Mouse (Mus musculus): ENCODE measurements around the gene Acot7. TPM values are rescaled to one million over a fixed set of nuclear protein-coding genes. Genes with fewer than 3 reads are reported as not detected.

Acot7 gene
- polyA plus RNA-seq, 1 experiment = 118 TPM

GRCm38 (mm10) chr4:152281601-152282000 is 103.7 kb downstream of the Acot7 start:
- DNase-seq = no peak
- no peak for TF ChIP-seq CTCF (IDR thresholded peaks at IDR 0.05; ENCODE audit: insufficient read depth, low read length)
- TF ChIP-seq POLR2A (IDR thresholded peaks at IDR 0.05; ENCODE audit: borderline replicate concordance, extremely low read depth, low read depth, low read length) = no peak
- Histone ChIP-seq H3K4me3 (replicated peaks; ENCODE audit: extremely low read depth, low read depth, low read length) (no peak overlapping the region), H3K4me1 (ENCODE audit: control insufficient read depth, insufficient read depth, low read length) (peaks cover 3% of the 10 kb centered on the region; the same call in 1 of the 2 replicates)
- 64% methylated on average over 15 of the region's 15 CpGs for WGBS

- Histone ChIP-seq H3K4me1 (ENCODE audit: control insufficient read depth, insufficient read depth, low read length) (peaks cover 3% of the 10 kb centered on the region; the same call in 1 of the 2 replicates), H3K4me3 (replicated peaks; ENCODE audit: extremely low read depth, low read depth, low read length) (no peak overlapping the region)
- DNase-seq = no peak
- no peak for TF ChIP-seq POLR2A (IDR thresholded peaks at IDR 0.05; ENCODE audit: borderline replicate concordance, extremely low read depth, low read depth, low read length)
- no peak for TF ChIP-seq CTCF (IDR thresholded peaks at IDR 0.05; ENCODE audit: insufficient read depth, low read length)
- WGBS = 18% methylated on average over 34 of the region's 34 CpGs
These were observed 104.8 kb downstream of the Acot7 start for GRCm38 (mm10) chr4:152282721-152283120.

DNA sequence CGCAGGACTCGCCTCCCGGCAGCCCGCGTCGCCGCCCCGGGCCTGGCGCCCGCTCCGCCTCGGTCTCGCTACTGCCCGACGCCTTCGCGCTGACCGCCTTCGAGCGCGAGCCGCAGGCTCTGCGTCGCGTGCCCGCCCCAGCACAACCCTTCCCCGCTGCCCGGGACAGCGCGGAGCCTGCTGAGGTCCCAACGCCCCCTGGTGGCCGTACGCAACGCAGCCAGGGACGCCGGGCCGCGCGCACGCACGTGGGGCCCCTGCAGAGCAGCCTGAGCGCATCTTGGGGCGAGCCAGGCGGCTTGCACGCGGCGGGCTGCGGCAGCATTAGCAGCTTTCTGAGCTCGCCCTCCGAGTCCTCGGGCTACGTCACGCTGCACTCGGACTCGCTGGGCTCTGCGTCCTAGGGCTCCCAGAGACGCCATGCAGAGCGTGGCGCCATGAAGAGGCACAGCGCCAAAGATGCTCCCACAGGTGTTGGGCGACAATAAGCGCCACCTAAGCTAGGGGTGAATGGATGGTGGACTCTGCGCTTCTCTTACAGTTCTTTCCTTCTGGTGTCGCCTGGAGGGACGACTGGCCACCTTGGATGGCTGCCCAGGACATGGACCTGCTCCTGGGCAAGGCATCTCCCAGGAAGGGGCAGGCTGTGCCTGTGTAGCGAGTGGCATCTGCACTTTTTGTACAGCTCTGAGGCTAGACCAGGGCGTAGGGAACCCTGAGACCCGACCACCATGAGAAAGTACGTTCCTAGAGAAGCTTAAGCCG is 105.4 kb downstream of the Acot7 start:
- peak; percentile 74 for DNase-seq
- WGBS = 10% methylated on average over 70 of the region's 70 CpGs
- TF ChIP-seq POLR2A (IDR thresholded peaks at IDR 0.05; ENCODE audit: borderline replicate concordance, extremely low read depth, low read depth, low read length) (no peak), CTCF (IDR thresholded peaks at IDR 0.05; ENCODE audit: insufficient read depth, low read length) (peak; percentile 52; the same call in 1 of the 2 replicates)
- Histone ChIP-seq H3K4me3 (replicated peaks; ENCODE audit: extremely low read depth, low read depth, low read length) (no peak overlapping the region), H3K4me1 (ENCODE audit: control insufficient read depth, insufficient read depth, low read length) (peaks cover 3% of the 10 kb centered on the region; the same call in 1 of the 2 replicates)

DNA sequence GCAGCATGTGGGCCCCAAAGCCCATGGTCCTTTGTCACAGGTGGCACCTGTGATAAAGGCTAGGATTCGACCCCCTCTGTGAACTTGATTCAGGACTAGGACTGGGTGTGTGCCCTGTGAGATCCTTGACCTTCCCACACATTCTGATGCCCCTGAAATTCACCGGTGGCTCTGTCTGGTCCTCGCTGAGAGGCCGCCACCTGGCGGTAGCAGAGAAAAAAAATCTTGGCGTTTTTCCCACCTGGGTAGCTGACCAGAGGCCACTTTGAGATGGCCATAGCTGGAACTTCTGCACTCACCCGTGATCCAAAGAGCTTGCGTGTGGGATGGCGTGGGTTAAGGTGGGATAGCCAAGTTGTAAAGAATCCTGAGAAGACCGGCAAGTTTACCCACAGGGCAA is 107.6 kb downstream of the Acot7 start:
- no peak for TF ChIP-seq POLR2A (IDR thresholded peaks at IDR 0.05; ENCODE audit: borderline replicate concordance, extremely low read depth, low read depth, low read length)
- peak; percentile 72 for TF ChIP-seq CTCF (IDR thresholded peaks at IDR 0.05; ENCODE audit: insufficient read depth, low read length)
- peak; percentile 64 for DNase-seq
- H3K4me1 ChIP-seq (ENCODE audit: control insufficient read depth, insufficient read depth, low read length) = peaks cover 3% of the 10 kb centered on the region; the same call in 1 of the 2 replicates
- WGBS = 4% methylated on average over 10 of the region's 10 CpGs
- no peak overlapping the region for H3K4me3 ChIP-seq (replicated peaks; ENCODE audit: extremely low read depth, low read depth, low read length)

- H3K4me1 ChIP-seq (ENCODE audit: control insufficient read depth, insufficient read depth, low read length) = peaks cover 3% of the 10 kb centered on the region; the same call in 1 of the 2 replicates
- 5% methylated on average over 32 of the region's 32 CpGs for WGBS
- TF ChIP-seq CTCF (IDR thresholded peaks at IDR 0.05; ENCODE audit: insufficient read depth, low read length) (no peak), POLR2A (IDR thresholded peaks at IDR 0.05; ENCODE audit: borderline replicate concordance, extremely low read depth, low read depth, low read length) (no peak)
- DNase-seq = no peak
- no peak overlapping the region for H3K4me3 ChIP-seq (replicated peaks; ENCODE audit: extremely low read depth, low read depth, low read length)
These were observed 108.2 kb downstream of the Acot7 start for GRCm38 (mm10) chr4:152286183-152286582.

- H3K4me1 ChIP-seq (ENCODE audit: control insufficient read depth, insufficient read depth, low read length) = peaks cover 3% of the 10 kb centered on the region; the same call in 1 of the 2 replicates
- peak; percentile 44 for DNase-seq
- H3K4me3 ChIP-seq (replicated peaks; ENCODE audit: extremely low read depth, low read depth, low read length) = no peak overlapping the region
- WGBS = 7% methylated on average over 26 of the region's 26 CpGs
- TF ChIP-seq CTCF (IDR thresholded peaks at IDR 0.05; ENCODE audit: insufficient read depth, low read length) = no peak
These were observed 109.0 kb downstream of the Acot7 start for GRCm38 (mm10) chr4:152286887-152287286.

DNA sequence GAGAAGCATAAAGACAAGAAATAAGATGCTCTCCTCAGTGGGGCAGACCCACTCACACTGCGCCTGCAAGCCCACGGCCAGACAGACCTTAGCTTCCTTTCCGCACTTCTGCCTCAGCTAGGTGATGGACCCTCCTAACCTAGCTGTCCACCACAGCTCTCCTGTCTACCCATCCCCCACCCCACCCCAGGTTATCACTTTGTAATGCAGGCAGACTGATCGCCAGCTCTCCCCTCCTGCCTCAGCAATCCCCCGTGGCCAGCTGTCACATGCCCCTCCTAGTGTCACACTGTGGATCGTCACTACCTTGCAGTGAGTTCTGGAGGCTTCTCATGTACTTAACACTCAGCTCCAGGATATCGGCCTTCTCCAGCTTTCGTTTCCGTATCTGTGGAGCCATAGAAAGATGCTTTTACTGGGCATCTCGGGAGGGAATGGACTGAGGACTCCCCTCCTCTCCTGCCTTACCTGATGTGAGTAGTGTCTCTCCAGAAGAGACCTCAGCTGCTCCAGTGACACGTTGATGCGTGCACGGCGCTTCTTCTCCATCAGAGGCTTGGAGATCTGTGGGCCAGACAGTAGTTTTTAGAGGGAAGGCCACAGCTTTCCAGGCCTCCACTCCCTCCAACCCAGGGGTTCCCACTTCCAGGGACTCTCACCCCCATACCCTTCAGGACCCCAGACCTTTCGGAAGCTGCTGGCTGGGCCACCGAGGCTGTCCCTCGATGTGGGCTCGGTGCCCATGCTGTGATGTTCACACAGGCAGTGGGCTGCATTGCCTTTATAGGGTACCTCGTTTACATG is 109.6 kb downstream of the Acot7 start:
- TF ChIP-seq POLR2A (IDR thresholded peaks at IDR 0.05; ENCODE audit: borderline replicate concordance, extremely low read depth, low read depth, low read length) (no peak), CTCF (IDR thresholded peaks at IDR 0.05; ENCODE audit: insufficient read depth, low read length) (no peak)
- WGBS = 20% methylated on average over 19 of the region's 19 CpGs

DNA sequence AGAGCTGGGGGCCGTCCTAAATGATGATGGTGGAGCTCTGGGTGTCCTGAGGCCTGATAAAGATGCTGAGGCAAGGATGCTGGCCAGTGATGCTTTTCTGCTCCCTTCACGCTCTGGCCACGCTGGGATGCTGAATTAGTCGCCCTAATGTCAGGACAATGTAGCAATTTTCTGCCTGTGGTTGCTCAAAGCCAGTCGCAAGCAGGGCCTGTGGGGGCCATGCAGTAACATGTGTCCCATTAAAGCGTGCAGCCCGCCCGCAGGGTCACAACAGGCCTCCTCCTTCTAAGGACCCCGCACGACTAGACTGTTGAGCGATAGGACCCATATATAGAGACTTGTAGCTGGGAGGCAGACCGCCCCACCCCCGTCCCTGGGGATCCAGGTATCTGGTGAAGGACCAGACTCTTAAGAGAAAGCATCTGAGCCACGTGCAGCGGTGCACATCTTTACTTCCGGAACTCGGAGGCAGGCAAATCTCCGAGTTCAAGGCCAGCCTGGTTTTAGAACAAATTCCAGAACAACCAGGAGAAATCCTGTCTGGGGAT is 110.5 kb downstream of the Acot7 start:
- peaks cover under 1% of the 10 kb centered on the region; the same call in 1 of the 2 replicates for H3K4me1 ChIP-seq (ENCODE audit: control insufficient read depth, insufficient read depth, low read length)
- no peak for TF ChIP-seq CTCF (IDR thresholded peaks at IDR 0.05; ENCODE audit: insufficient read depth, low read length)
- TF ChIP-seq POLR2A (IDR thresholded peaks at IDR 0.05; ENCODE audit: borderline replicate concordance, extremely low read depth, low read depth, low read length) = no peak
- no peak overlapping the region for H3K4me3 ChIP-seq (replicated peaks; ENCODE audit: extremely low read depth, low read depth, low read length)
- 53% methylated on average over 18 of the region's 18 CpGs for WGBS
- no peak for DNase-seq

More for the DNA sequence above, 109.6 kb downstream of the Acot7 start:
- DNase-seq = no peak
- H3K4me1 ChIP-seq (ENCODE audit: control insufficient read depth, insufficient read depth, low read length) = peaks cover 3% of the 10 kb centered on the region; the same call in 1 of the 2 replicates
- H3K4me3 ChIP-seq (replicated peaks; ENCODE audit: extremely low read depth, low read depth, low read length) = no peak overlapping the region

DNA sequence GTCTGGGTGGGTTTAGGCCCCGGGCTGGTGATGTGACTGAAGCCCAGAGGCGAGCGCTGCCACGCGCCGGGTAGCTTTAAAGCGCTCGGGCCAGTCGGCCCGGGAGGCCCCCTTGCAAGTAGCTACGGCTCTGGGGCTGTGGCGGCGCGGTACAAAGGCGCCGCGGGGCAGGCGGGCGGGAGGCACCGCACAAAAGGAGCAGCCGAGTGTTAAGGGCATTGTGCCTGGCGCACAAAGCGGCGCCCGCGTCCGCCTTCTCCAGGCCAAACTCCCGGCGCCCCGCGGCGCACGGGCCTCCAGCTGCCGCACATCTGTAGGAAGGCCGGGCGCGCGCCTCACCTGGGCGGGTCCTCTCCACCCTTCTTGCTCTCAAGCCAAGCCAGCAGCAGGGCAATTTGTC is 112.5 kb downstream of the Acot7 start:
- WGBS = 2% methylated on average over 39 of the region's 39 CpGs
- no peak overlapping the region for H3K4me3 ChIP-seq (replicated peaks; ENCODE audit: extremely low read depth, low read depth, low read length)
- no peak for DNase-seq
- H3K4me1 ChIP-seq (ENCODE audit: control insufficient read depth, insufficient read depth, low read length) = no peaks in the 10 kb centered on the region
- TF ChIP-seq POLR2A (IDR thresholded peaks at IDR 0.05; ENCODE audit: borderline replicate concordance, extremely low read depth, low read depth, low read length) (no peak), CTCF (IDR thresholded peaks at IDR 0.05; ENCODE audit: insufficient read depth, low read length) (no peak)

Data from lung, adult 2 months (tissue).